Mouse (Mus musculus): Measurements from ENCODE around the gene Gm37240.

DNA sequence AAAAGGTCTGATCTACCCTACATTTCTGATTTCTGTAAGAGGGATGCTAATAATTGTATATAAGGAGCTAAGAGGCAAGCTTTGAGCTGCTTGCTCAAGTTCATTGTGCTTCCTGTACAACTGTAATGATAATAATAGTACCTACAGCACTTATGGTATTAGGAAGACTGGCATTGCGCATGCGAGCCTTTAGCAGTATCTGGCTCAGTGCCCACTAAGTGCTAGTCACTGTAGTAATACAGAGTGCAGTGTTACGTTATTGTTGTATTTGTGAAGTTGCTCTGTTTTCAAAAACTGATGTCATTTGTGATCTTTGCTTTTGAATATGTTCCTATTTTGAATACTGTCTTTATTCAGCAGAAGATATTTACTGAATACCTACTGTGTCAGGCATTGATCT lies 1060.9 kb downstream of the Gm37240 start:
- TF ChIP-seq CTCF (IDR thresholded peaks at IDR 0.05; ENCODE audit: control insufficient read depth, insufficient read depth, low read length) (no peak), POLR2A (IDR thresholded peaks at IDR 0.05; ENCODE audit: borderline replicate concordance, control insufficient read depth, low read depth, low read length) (no peak)
